Mouse (Mus musculus): ENCODE results near the gene Ppip5k2. TPM values are rescaled to one million over a fixed set of nuclear protein-coding genes. Genes with fewer than 3 reads are reported as not detected.

The Ppip5k2 gene
- total RNA-seq, 2 experiments from 2014 or later, result 20.3 to 23.4 TPM

DNA sequence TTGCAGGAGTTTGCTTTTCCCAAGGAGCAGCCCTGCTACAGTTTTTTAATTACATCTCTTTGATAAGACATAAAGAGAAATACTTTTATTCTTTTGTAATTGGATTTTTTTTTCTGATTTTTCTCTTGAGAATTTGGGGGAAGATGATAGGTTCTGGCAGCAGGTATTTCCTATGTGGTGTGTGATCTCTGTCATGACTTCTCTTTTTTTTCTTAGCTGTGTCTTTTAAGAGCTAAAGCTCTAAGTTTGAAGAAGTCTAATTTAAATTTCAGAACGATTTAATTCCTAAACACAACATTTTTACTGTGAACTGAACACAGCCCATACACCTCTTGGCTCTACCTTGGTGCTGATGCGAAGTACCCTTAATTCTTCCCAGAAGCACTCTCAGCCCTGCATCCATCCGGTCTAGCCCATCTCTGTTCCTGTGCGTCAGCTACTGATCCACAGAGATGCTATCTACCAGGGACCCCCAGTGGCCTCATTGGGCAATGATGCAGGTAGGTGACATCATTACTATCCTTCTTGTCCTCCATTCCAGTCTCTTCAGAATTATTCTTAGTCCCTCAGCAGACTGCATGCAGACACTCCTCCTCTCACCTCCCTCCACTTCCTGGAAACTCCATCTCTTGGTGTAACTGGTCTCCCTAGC lies 93.6 kb downstream of the Ppip5k2 start:
- DNase-seq (ENCODE audit: low spot score in 2 of 2), result no peak
- intact Hi-C loops (cut with DNase I), result no loop called here

DNA sequence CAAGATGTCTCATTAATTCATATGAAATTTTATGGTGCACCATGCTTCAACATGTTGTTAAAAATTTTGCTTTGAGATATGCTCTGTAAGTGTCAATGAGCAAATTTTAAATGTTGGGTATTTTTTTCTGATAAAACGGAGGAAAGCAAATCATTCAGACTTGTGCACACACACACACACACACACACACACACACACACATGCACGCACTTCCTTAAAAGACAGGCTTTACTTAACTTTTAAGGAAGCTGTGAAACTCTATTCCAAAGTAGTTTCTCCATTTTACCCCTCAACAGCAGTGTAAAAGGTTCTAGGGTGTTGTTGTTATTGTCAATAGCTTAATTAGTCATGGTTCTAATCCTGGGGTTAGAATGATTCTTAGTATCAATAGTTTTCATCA lies 94.1 kb downstream of the Ppip5k2 start:
- DNase-seq (ENCODE audit: low spot score in 2 of 2), result peak in 1 of 2 experiments; percentile 26
- intact Hi-C loops (cut with DNase I), result no loop called here

DNA sequence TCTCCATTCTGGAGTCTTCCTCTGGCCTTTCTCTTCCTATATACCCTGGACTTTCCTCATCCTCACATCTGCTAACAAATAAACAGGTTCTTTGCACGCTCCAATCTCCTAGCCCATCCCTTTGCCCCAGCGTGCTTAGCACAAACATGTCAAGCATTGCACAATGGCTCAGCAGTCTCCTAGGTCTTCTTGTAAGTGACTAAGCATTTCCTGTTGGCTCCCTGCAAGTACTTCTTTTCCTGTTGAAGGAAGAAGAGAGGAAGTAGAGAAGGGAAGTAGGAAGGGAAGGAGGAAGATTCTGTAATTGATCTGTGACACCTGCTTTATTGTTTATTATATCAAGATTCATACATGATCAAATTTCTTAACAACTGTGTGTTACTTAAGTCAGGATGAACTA lies 97.4 kb downstream of the Ppip5k2 start:
- intact Hi-C loops (cut with DNase I), result no loop called here
- DNase-seq (ENCODE audit: low spot score in 2 of 2), result no peak

DNA sequence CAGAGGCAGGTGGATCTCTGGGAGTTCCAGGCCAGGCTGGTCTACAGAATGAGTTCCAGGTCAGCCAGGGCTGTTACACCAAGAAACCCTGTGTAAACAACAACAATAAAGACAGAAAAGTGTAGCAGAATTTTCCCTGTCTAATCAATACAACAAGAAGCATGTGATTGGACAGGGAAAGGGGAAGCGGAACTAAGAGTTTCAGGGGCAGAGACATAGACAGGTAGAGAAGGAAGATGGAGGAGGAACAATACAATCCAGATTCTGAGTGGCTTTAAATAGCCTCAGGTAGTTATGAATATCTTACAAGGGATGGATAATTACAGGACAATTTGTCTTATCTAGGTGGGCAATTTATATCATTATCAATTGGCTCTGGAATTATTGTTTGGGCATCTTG lies 102.9 kb downstream of the Ppip5k2 start:
- intact Hi-C loops (cut with DNase I), result no loop called here
- no peak for DNase-seq (ENCODE audit: low spot score in 2 of 2)

DNA sequence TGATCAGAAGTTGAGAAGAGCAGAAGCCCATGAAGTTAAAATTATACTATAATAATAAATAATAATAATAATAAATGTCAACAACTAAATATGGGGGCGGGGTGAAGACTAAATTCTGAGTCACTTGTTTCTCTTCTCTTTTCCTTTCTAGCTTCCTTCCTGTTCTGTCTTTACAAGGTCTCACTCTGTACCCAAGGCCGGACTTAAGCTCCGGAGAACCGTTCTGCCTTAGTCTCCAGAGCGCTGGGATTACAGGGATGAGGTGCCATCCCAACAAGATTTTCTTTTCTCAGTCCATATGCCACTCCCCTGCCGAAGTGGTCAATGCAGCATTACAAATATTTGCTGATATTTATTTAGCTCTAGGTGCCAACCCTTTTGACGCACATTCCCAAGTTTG lies 107.9 kb downstream of the Ppip5k2 start:
- intact Hi-C loops (cut with DNase I), result loop anchor here (5.0 kb wide), 3 partner anchors 40 to 110 kb away; no protein-coding TSS in a partner anchor
- DNase-seq (ENCODE audit: low spot score in 2 of 2), result no peak

DNA sequence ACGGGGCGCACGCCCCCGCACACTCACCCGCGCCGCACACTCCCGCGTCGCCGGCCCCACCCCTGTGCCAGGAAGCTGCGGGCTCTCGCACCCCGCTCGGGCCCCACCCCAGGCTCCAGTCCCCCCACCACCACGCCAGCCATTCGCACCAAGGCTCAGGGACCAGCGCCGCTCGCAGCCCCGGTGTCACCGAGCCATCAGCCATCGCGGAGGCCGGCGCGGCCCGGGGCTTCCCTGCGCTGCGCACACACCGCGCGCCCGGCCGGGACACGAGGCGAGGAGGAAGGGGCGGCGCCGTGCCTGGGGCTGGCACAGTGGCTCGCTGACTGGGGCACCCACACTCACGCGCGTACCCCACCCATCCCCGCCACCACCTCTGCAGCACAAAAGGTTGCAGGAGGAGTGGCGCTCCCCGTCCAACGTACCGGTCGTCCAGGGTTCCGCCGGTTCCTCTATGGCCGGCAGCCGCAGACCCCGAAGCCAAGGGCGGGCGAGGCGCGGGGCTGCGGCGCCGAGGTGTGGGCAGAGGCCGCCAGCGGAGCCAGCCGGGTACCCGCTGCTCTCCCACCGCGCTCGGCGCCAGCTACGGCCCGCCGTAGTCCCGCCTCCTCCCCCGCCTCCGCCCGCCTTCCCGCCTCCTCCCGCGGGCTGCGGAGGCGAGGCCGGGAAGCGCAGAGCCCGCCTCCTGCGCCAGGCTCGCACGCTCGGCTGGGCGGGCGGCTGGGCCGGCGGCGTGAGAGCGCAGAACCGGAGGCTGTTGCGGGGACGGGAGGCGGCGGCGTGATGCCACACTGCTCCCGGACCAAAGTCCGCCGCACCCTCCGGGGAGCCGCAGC lies 108.6 kb downstream of the Ppip5k2 start, which contains the start of gene D1Ertd622e:
D1Ertd622e (minus strand) TSS at position 669 of the 836 bp plus-strand sequence.
- intact Hi-C loops (cut with DNase I), result loop anchor here (5.0 kb wide), 3 partner anchors 39 to 109 kb away; no protein-coding TSS in a partner anchor
- peak; percentile 67 to 79 for DNase-seq (ENCODE audit: low spot score in 2 of 2)

DNA sequence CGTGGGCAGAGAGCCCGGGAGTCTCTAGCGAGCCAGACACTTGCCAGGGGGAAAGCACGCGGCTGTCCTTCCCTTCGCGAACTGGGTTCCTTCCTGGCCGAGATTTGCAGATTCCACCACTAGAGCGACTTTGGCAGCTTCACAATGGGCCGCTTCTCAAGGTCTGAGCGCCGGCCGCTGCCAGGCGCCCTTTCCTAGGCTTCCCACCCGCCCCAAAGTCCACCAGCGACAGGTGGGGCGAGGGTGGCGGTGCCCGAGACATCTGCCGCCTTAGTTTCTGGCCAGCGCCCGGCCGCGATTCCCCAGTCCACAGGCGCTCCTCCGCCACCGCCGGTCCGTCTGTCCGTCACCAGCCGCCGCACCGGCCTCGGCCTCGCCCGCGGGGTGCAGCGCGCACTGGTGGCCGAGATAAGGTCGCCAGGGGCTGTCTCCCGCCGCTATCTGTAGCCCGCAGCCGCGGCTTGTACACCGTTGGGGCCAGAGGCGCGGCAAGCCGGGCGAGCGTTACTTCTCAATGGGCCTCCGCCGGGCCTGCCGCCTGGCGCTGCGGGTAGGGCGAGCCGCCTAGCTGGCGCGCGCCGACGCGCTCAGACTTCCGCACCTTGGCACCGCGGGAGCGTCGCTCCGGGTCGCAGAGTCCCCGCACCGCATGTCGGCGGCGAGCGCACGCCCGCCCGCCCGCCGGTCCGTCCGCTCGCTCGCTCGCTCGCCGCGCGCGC lies 109.4 kb downstream of the Ppip5k2 start:
- intact Hi-C loops (cut with DNase I), result loop anchor here (5.0 kb wide), 3 partner anchors 39 to 109 kb away; no protein-coding TSS in a partner anchor
- DNase-seq (ENCODE audit: low spot score in 2 of 2), result peak; percentile 77 to 85

DNA sequence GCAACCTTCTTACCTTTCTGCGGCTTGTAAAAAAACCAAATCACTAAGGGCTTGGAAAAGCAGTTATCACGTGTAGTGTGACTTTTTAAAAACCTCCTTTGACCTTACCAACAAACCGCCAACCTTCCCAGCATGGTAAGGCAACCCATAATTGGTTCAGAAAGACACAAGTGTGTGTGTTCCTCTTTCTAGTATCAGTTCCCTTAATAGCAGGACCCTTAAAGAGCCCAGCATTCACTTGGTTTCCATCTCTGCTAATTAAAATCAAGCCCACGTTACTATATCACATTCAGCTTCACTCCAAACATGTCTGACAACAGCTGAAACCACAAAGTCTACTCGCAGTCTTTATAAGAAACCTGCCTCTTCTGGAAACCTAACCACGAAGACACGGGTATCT lies 110.8 kb downstream of the Ppip5k2 start:
- intact Hi-C loops (cut with DNase I), result no loop called here
- no peak for DNase-seq (ENCODE audit: low spot score in 2 of 2)

DNA sequence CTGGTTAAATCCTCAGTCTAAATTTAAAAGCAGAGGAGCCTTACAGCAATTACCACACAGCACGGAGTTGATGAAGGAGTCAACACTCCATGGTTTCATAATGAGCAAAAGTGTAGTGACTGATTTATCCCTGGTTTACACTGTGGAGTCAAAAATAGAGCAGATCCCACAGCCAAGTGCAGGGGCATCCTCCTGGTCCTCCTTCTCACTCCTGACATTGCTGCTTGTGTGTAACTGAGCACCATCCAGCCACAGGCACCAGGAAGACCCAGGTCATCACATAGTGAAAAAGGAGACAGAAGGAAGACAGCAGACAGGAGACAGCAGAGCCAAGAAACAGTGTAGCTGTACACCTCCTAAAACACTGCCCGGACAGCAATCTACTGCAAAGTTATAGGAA lies 112.4 kb downstream of the Ppip5k2 start:
- intact Hi-C loops (cut with DNase I), result no loop called here
- no peak for DNase-seq (ENCODE audit: low spot score in 2 of 2)

DNA sequence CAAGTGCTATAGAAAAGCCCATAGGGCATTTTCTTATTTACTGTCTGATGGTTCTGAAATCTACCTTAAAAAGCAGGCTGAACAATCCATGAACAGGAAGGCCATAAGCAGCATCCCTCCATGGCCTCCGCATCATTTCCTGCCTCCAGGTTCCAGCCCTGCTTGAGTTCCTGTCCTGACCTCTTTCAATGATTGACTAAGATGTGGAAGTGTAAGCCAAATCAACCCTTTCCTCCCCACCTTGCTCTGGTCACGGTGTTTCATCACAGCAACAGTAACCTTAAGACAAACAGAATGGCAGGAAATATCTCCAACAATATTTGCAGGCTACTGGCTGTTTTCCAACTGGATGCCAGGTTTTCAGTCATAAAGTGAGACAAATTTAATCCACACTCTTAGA lies 113.0 kb downstream of the Ppip5k2 start:
- no peak for DNase-seq (ENCODE audit: low spot score in 2 of 2)
- intact Hi-C loops (cut with DNase I), result no loop called here

Other genes with a start within 250 kb of the Ppip5k2 start
- gene D1Ertd622e, start 108.3 kb downstream of the Ppip5k2 start, total RNA-seq (2021), result 10 to 100 TPM; 67.2 to 77.8 TPM
- gene Gin1, start 239 bp downstream of the Ppip5k2 start, total RNA-seq (2021), result 1 to 10 TPM; 7.3 to 9.2 TPM